Mouse (Mus musculus): ENCODE results near the gene Ahnak2. TPM values are rescaled to one million over a fixed set of nuclear protein-coding genes. Genes with fewer than 3 reads are reported as not detected.

The Ahnak2 gene
- polyA plus RNA-seq, 1 experiment from 2014 or later: 5.7 TPM

DNA sequence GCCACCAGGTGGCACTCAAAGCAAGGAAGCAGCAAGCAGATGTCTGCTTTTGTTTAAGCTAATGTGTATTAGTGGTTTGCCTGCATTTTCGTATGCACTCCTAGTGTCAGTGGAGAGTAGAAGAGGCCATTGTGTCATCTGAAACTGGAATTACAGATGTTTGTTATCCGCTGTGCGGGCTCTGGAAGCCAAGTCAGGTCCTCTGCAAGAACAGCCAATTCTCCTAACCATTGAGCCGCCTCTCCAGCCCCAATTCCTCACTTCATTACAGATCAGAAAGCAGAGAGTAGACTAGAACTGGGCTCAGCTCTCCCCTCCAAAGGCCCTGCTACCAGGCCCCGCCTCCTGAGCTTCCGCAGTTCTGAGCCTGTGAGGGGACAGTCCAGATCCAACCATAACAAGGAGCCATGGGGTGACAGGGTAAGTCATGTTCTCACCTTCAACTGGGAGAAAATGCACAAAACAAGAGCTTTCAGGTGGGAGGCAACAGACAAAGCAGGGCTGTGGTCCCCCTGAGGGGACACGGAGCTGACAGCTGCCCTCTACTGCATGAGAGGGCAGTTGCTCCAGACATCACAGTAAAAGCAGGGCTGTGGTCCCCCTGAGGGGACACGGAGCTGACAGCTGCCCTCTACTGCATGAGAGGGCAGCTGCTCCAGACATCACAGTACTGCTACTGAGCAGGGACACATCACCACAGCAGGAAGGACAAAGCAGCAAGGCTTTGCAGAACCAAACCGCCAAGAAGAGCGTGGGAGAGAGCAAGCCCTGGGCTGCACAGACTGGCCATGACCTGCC, 55.5 kb downstream of the Ahnak2 start:
- Histone ChIP-seq H3K4me1 (peaks cover 36% of the 10 kb centered on the region), H3K4me2 (peak overlapping the region; percentile 23), H3K9me3 (replicated peaks) (no peaks in the 10 kb centered on the region), H3K27ac (replicated peaks) (peak overlapping the region; percentile 88), H3K27me3 (replicated peaks) (no peaks in the 10 kb centered on the region), H3K36me3 (peaks cover 25% of the 10 kb centered on the region), H3K9ac (replicated peaks) (peak overlapping the region; percentile 31; the same call in 1 of the 2 replicates), H3K4me3 (replicated peaks) (no peak overlapping the region)
- WGBS: 21% methylated on average over 10 of the region's 10 CpGs
- ATAC-seq (ENCODE audit: low FRiP score): peak; percentile 48

DNA sequence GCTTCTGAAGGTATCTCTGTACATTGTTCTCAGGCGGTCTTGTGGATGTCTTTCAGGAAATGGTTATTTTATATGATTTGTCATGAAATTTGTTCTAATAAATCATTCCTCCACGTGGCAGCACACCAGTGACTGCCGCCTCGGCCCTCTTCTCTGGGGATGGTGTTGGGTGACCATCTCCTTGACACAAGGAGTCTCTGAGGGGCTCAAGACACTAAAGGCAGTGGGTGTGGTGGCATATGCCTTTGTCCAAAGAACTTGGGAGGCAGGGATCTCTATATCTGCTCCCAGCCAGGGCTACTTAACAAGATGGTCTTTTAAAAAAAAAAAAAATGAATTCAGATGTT, 56.0 kb downstream of the Ahnak2 start:
- H3K36me3 ChIP-seq: peaks cover 25% of the 10 kb centered on the region
- H3K4me3 ChIP-seq (replicated peaks): no peak overlapping the region
- no peak overlapping the region for H3K4me2 ChIP-seq
- peaks cover 36% of the 10 kb centered on the region for H3K4me1 ChIP-seq
- H3K27ac ChIP-seq (replicated peaks): peak overlapping the region; percentile 88; the same call in 1 of the 2 replicates
- 67% methylated on average over 4 of the region's 4 CpGs for WGBS
- H3K9me3 ChIP-seq (replicated peaks): no peaks in the 10 kb centered on the region
- ATAC-seq (ENCODE audit: low FRiP score): peak; percentile 4; the same call in 1 of the 2 replicates
- no peak overlapping the region for H3K9ac ChIP-seq (replicated peaks)
- H3K27me3 ChIP-seq (replicated peaks): no peaks in the 10 kb centered on the region

DNA sequence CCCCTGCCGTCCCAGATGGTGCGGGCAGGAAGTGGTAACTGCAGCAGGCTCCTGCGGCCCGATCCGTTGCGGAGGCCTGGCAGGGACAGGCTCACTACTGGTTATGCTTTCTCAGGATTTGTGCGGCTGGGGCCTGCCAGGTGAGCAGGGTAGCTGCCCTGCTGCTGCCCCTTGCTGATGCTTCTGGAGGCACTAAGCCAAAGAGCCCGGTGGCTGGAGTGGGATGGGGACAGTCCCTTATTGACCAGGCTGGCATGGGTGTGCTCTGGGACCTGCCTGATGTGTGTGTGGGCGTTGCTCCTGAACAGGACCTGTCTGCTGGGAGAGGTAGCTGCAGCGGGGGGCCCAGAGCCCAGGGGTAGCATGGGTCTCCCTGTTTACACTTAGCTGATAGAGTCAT, 56.7 kb downstream of the Ahnak2 start:
- Histone ChIP-seq H3K9me3 (replicated peaks) (no peaks in the 10 kb centered on the region), H3K4me1 (peaks cover 32% of the 10 kb centered on the region), H3K36me3 (peaks cover 27% of the 10 kb centered on the region), H3K4me2 (no peak overlapping the region), H3K4me3 (replicated peaks) (no peak overlapping the region), H3K9ac (replicated peaks) (no peak overlapping the region), H3K27me3 (replicated peaks) (no peaks in the 10 kb centered on the region), H3K27ac (replicated peaks) (no peak overlapping the region)
- ATAC-seq (ENCODE audit: low FRiP score): no peak
- 89% methylated on average over 10 of the region's 10 CpGs for WGBS

DNA sequence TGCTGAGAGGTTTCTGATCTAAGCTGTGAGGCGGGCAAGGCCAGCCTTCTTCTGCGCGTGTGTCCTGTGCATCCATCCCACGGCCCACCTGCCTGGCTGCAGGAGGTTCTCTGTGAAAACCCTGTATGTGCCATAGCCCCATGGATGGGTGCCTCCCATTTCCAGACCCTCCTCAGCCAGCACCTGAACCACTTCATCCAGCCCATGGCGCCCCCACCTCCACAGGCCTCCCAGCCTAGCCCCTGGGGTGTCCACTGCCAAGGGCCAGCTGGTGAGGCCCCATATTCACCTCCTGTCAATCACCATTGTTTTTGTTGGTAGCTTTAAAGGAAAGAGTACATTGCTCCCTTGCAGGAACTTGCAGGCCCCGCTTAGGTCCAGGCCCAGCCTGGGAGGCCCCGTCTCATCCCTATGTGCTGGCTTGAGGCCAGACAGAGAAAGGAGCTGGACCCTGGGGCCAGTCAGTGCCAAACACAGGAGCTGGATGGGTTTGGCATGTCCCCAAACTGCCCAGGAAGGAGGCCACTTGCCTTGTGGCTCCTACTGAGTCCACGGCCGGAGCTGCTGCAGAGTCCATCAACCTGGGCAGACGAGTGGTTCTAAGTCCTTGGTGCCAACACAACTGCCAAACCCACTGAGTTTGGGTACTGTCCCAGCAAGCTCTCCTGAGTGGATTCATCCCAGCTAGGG, 57.4 kb downstream of the Ahnak2 start:
- Histone ChIP-seq H3K36me3 (peaks cover 31% of the 10 kb centered on the region), H3K4me3 (replicated peaks) (no peak overlapping the region), H3K27me3 (replicated peaks) (no peaks in the 10 kb centered on the region), H3K27ac (replicated peaks) (no peak overlapping the region), H3K9ac (replicated peaks) (no peak overlapping the region), H3K9me3 (replicated peaks) (no peaks in the 10 kb centered on the region), H3K4me1 (peaks cover 26% of the 10 kb centered on the region), H3K4me2 (no peak overlapping the region)
- ATAC-seq (ENCODE audit: low FRiP score): no peak
- 75% methylated on average over 10 of the region's 10 CpGs for WGBS

DNA sequence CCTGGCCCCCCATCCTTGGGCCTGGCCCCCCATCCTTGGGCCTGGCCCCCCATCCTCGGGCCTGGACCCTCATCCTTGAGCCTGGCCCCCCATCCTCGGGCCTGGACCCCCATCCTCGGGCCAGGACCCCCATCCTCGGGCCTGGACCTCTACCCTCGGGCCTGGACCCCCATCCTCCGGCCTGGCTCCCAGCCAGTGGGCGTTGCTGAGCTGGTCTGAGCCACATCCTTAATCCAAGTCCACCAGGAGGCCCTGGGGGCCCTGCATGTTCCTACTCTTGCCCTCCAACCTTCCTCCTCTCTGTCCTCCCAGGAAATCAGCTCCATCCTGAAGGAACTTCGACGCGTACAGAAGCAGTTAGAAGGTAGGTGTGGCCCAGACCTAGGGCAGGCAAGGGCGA, 58.2 kb downstream of the Ahnak2 start:
- H3K4me2 ChIP-seq: no peak overlapping the region
- no peak overlapping the region for H3K27ac ChIP-seq (replicated peaks)
- H3K9ac ChIP-seq (replicated peaks): 0 out of 2 replicates have a peak overlapping the region, but pooled peaks have one; percentile 10
- no peaks in the 10 kb centered on the region for H3K9me3 ChIP-seq (replicated peaks)
- WGBS: 89% methylated on average over 11 of the region's 11 CpGs
- no peak overlapping the region for H3K4me3 ChIP-seq (replicated peaks)
- no peak for ATAC-seq (ENCODE audit: low FRiP score)
- peaks cover 22% of the 10 kb centered on the region for H3K4me1 ChIP-seq
- H3K36me3 ChIP-seq: peaks cover 39% of the 10 kb centered on the region
- H3K27me3 ChIP-seq (replicated peaks): no peaks in the 10 kb centered on the region

DNA sequence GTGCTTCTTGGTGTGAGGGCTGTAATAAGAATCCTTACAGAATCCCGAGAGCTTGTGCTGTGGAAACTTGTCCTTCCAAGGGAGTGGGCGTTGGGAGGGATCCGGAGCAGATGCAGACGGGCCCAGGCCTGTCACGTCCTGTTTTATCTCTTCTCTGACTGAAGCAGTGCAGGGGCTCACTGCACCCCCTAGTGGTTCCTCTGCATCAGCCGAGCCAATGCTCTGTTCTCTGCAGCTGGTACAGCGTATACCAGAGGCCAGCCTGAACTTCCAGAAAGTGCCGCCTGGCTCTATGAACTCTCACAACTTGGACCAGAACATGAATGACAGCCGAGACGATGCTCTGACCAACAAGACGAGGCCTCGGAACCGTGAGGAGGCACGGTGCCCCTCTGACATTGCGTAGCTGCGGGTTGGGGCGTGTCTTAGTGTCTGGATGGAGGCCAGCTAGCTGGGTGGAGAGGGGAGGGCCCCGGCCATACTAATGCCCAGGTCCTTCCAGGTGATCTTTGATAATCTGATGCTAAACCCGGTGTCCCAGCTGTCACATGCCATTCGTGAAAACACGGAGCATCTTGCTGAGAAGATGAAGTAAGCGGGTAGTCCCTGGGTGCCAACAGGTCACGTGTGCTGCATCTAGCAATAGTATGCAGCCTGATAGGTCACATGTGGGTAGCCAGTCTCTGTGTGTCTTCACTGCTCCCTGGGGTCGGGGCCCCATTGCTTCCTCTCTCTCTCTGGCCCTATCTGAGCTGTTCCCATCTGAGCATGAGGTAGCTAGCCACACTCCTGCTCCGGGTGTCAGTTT, 59.1 kb downstream of the Ahnak2 start:
- no peaks in the 10 kb centered on the region for H3K27me3 ChIP-seq (replicated peaks)
- no peak overlapping the region for H3K4me3 ChIP-seq (replicated peaks)
- H3K9ac ChIP-seq (replicated peaks): no peak overlapping the region; the same call in 1 of the 2 replicates
- no peak overlapping the region for H3K4me2 ChIP-seq
- peaks cover 47% of the 10 kb centered on the region for H3K36me3 ChIP-seq
- 59% methylated on average over 25 of the region's 25 CpGs for WGBS
- H3K4me1 ChIP-seq: peaks cover 22% of the 10 kb centered on the region
- peak overlapping the region; percentile 56 for H3K27ac ChIP-seq (replicated peaks)
- peak; percentile 53; the same call in 1 of the 2 replicates for ATAC-seq (ENCODE audit: low FRiP score)
- H3K9me3 ChIP-seq (replicated peaks): no peaks in the 10 kb centered on the region

DNA sequence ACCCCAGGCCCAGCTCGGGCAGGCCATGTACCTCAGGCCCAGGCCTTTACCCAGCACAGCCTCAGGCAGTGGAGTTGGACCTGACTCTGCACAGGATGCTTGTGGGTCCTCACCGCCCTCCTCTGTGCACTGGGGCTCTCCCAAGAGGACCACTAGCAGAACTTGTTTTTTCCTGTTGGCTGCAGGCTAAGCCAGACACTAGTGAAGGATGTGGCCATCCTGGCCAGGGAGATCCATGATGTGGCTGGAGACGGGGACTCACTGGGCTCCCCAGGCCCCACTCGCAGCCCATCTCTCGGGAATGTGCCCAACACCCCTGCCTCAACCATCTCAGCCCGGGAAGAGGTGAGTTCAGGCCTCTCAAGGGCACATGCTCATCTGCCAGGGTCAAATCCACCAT, 59.7 kb downstream of the Ahnak2 start:
- H3K9ac ChIP-seq (replicated peaks): no peak overlapping the region; the same call in 1 of the 2 replicates
- H3K36me3 ChIP-seq: peaks cover 53% of the 10 kb centered on the region
- H3K4me1 ChIP-seq: peaks cover 22% of the 10 kb centered on the region
- H3K4me3 ChIP-seq (replicated peaks): no peak overlapping the region
- no peak overlapping the region for H3K4me2 ChIP-seq
- no peaks in the 10 kb centered on the region for H3K27me3 ChIP-seq (replicated peaks)
- H3K27ac ChIP-seq (replicated peaks): peak overlapping the region; percentile 56
- 69% methylated on average over 6 of the region's 6 CpGs for WGBS
- no peak for ATAC-seq (ENCODE audit: low FRiP score)
- no peaks in the 10 kb centered on the region for H3K9me3 ChIP-seq (replicated peaks)

DNA sequence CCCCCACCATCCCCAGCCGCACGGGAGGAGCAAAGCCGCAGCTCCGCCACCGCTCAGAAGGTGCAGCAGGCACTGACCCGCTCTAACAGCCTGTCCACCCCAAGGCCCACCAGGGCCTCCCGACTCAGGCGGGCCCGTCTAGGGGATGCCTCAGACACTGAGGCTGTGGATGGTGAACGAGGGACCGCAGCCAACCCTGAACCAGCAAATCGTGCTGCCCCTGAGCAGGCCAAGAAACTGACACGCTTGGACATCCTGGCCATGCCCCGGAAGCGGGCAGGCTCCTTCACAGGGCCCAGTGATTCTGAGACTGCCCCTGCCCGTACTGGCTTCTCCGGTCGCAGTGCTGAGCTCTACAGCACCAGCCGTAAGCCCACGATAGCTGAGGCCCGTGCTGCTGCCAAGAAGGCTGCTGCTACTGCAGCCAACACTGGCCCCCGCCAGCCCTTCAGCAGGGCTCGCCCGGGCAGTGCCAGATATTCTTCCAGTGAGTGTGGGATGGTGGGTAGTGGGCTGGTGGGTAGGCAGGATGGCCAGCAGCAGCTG, 63.4 kb downstream of the Ahnak2 start:
- Histone ChIP-seq H3K27me3 (replicated peaks) (no peaks in the 10 kb centered on the region), H3K9ac (replicated peaks) (no peak overlapping the region), H3K4me3 (replicated peaks) (no peak overlapping the region), H3K4me1 (0 out of 2 replicates have a peak, but pooled peaks cover 10% of the 10 kb centered on the region), H3K4me2 (no peak overlapping the region), H3K27ac (replicated peaks) (no peak overlapping the region), H3K9me3 (replicated peaks) (no peaks in the 10 kb centered on the region), H3K36me3 (peaks cover 73% of the 10 kb centered on the region)
- 93% methylated on average over 24 of the region's 24 CpGs for WGBS
- no peak for ATAC-seq (ENCODE audit: low FRiP score)

DNA sequence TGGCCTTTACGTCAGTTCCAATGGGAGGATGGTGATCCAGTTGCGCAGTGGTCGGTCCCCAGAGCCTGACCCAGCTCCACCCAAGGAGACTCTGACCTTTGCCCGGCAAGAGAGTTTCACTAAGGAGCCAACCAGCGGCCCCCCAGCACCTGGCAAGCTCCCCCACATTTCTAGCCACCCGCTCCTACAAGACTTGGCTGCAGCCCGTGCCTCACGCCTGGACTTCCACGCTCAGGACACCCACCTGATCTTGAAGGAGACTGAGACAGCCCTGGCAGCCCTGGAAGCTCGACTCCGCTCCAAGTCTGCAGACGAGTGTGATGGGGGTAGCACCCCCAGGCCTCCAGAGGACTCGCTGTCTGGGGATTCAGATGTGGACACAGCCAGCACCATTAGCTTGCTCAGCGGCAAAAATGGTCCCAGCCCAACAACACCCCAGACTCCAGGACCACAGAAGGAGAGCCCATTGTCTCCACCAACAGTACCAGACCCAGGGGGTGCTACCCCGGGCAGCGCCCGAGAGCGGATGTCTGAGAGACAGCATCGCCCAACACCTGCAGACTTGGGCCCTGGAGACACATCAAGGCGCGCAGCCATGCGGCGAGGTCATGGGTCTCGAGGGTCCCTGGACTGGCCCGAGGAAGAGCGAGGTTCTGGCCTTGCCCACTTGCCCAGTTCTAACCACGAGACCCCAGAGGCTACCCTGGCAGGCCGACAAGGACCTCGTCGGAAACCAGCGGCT, 64.0 kb downstream of the Ahnak2 start:
- H3K9ac ChIP-seq (replicated peaks): no peak overlapping the region
- H3K36me3 ChIP-seq: peaks cover 73% of the 10 kb centered on the region

DNA sequence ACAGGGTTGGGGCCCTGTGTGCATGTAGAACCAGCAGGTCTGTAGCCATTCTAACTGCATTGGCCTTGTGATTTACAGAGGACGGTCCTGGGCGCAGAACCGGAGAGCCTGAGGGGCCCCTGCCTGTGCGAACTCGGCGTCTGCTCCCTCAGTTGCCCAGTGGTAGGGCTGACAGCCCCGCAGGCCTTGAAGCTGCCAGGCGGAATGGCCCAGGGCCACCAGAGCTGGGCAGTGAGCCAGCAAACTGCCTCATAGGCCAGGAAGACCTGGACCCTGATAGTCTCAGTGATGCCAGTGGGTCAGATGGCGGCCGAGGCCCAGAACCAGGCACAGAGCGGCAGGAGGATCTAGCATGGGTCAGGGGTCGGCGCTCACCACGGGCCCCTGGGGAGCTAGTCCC, 64.7 kb downstream of the Ahnak2 start:
- H3K4me2 ChIP-seq: no peak overlapping the region
- H3K36me3 ChIP-seq: peaks cover 80% of the 10 kb centered on the region

More for the DNA sequence above, 64.0 kb downstream of the Ahnak2 start:
- no peak for ATAC-seq (ENCODE audit: low FRiP score)
- WGBS: 95% methylated on average over 31 of the region's 31 CpGs
- Histone ChIP-seq H3K27ac (replicated peaks) (no peak overlapping the region), H3K9me3 (replicated peaks) (no peaks in the 10 kb centered on the region), H3K27me3 (replicated peaks) (no peaks in the 10 kb centered on the region), H3K4me3 (replicated peaks) (no peak overlapping the region), H3K4me2 (no peak overlapping the region), H3K4me1 (0 out of 2 replicates have a peak, but pooled peaks cover 10% of the 10 kb centered on the region)

DNA sequence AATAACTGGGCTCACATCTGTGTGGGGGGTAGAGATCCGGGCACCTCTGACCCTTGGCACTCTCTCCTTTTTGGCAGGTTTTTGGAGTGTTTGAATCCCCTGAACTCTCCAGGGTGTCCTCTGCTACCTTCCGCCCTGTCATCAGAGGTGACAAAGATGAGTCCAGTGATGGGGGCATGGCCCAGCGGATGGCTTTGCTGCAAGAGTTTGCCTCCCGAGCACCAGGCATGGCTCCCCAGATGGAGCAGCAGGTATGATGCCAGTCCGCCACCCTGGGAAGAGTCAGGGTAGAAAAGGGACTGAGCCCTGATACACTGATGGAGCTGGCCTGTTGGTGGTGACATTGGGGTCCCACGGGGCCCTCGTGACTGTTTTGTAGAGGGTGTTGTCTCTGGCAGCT, 65.4 kb downstream of the Ahnak2 start:
- WGBS: 91% methylated on average over 7 of the region's 7 CpGs
- peaks cover 84% of the 10 kb centered on the region for H3K36me3 ChIP-seq

More for the DNA sequence above, 64.7 kb downstream of the Ahnak2 start:
- Histone ChIP-seq H3K9me3 (replicated peaks) (no peaks in the 10 kb centered on the region), H3K4me1 (0 out of 2 replicates have a peak, but pooled peaks cover 3% of the 10 kb centered on the region), H3K9ac (replicated peaks) (no peak overlapping the region), H3K4me3 (replicated peaks) (no peak overlapping the region), H3K27me3 (replicated peaks) (no peaks in the 10 kb centered on the region), H3K27ac (replicated peaks) (no peak overlapping the region)
- no peak for ATAC-seq (ENCODE audit: low FRiP score)
- WGBS: 83% methylated on average over 14 of the region's 14 CpGs

More for the DNA sequence above, 65.4 kb downstream of the Ahnak2 start:
- H3K9me3 ChIP-seq (replicated peaks): no peaks in the 10 kb centered on the region
- no peak for ATAC-seq (ENCODE audit: low FRiP score)
- no peak overlapping the region for H3K4me2 ChIP-seq
- no peaks in the 10 kb centered on the region for H3K27me3 ChIP-seq (replicated peaks)
- no peak overlapping the region for H3K9ac ChIP-seq (replicated peaks)
- H3K27ac ChIP-seq (replicated peaks): no peak overlapping the region
- no peak overlapping the region for H3K4me3 ChIP-seq (replicated peaks)
- H3K4me1 ChIP-seq: no peaks in the 10 kb centered on the region
